Comparison of ENCODE assay signal across 29 mouse cellular contexts in genomic region chr12:26381730-26382129, GRCm38 (mm10). TPM values are rescaled to one million over a fixed set of nuclear protein-coding genes. Genes with fewer than 3 reads are reported as not detected.
DNase-seq lines count a peak whose midpoint lies in the region; ATAC-seq and TF ChIP-seq lines count a peak whose summit lies in the region.
"Had no signal": no experiment of that assay in that cellular context is flagged by ENCODE, and none has a peak within 500 bp of the region (broad histone marks: within the 10 kb centered on the region; RNA-seq: fewer than 3 reads in every experiment).

No protein-coding gene starts in this region.

- no peak; the same call in none of the 2 replicates for TF ChIP-seq EP300 in lung, postnatal 0 days (IDR thresholded peaks at IDR 0.05)

- H3K4me3 ChIP-seq in embryonic facial prominence, embryonic 11.5 days (ENCODE audit: low read depth, low read length), result no peak overlapping the region
- no peak overlapping the region for H3K4me3 ChIP-seq in embryonic facial prominence, embryonic 10.5 days
- no peak overlapping the region for H3K4me3 ChIP-seq in lung, postnatal 0 days (ENCODE audit: low read depth, low read length)
- H3K4me3 ChIP-seq: forebrain, embryonic 10.5 days; forebrain, embryonic 15.5 days; gastrocnemius, adult 2 months; hindbrain, embryonic 12.5 days; intestine, embryonic 15.5 days; liver, embryonic 12.5 days had no signal

- no peak for ATAC-seq in embryonic facial prominence, embryonic 11.5 days (replicated peaks; ENCODE audit: insufficient number of reproducible peaks, low FRiP score, low TSS enrichment, low read depth)
- ATAC-seq in lung, postnatal 0 days, result peak; percentile 27
- ATAC-seq: forebrain, embryonic 15.5 days; hindbrain, postnatal 0 days; intestine, embryonic 15.5 days; liver, embryonic 12.5 days; liver, postnatal 0 days; Patski had no signal

- H3K27me3 ChIP-seq in embryonic facial prominence, embryonic 11.5 days (ENCODE audit: control insufficient read depth, insufficient read depth, low read length), result no peaks in the 10 kb centered on the region
- H3K27me3 ChIP-seq in embryonic facial prominence, embryonic 10.5 days (replicated peaks; ENCODE audit: low read depth, poor library complexity, severe bottlenecking), result no peaks in the 10 kb centered on the region
- H3K27me3 ChIP-seq in lung, postnatal 0 days (replicated peaks; ENCODE audit: insufficient read depth, low read length), result no peaks in the 10 kb centered on the region
- H3K27me3 ChIP-seq: forebrain, embryonic 15.5 days; hindbrain, embryonic 12.5 days; intestine, embryonic 15.5 days; liver, embryonic 12.5 days; Patski had no signal

- H3K9ac ChIP-seq in embryonic facial prominence, embryonic 11.5 days (replicated peaks; ENCODE audit: low read length), result no peak overlapping the region
- no peak overlapping the region for H3K9ac ChIP-seq in lung, postnatal 0 days (replicated peaks; ENCODE audit: low read depth)
- H3K9ac ChIP-seq: forebrain, embryonic 15.5 days; hindbrain, embryonic 12.5 days; intestine, embryonic 15.5 days; liver, embryonic 12.5 days; liver, postnatal 0 days had no signal

- H3K4me1 ChIP-seq in embryonic facial prominence, embryonic 11.5 days (ENCODE audit: control insufficient read depth, insufficient read depth, low read length), result no peaks in the 10 kb centered on the region
- peaks cover 2% of the 10 kb centered on the region; the same call in 1 of the 2 replicates for H3K4me1 ChIP-seq in embryonic facial prominence, embryonic 10.5 days
- peaks cover 9% of the 10 kb centered on the region; the same call in 1 of the 2 replicates for H3K4me1 ChIP-seq in lung, postnatal 0 days (ENCODE audit: insufficient read depth, low read depth, low read length)
- H3K4me1 ChIP-seq: forebrain, embryonic 15.5 days; hindbrain, embryonic 12.5 days; intestine, embryonic 15.5 days; liver, embryonic 12.5 days had no signal

- 47% methylated on average over 8 of the region's 8 CpGs for WGBS in embryonic facial prominence, embryonic 11.5 days
- 80% methylated on average over 8 of the region's 8 CpGs for WGBS in embryonic facial prominence, embryonic 10.5 days
- WGBS in lung, postnatal 0 days, result 45% methylated on average over 8 of the region's 8 CpGs

- no peaks in the 10 kb centered on the region for H3K9me3 ChIP-seq in embryonic facial prominence, embryonic 11.5 days (replicated peaks; ENCODE audit: control insufficient read depth, low read length)
- H3K9me3 ChIP-seq in embryonic facial prominence, embryonic 10.5 days, result no peaks in the 10 kb centered on the region
- no peaks in the 10 kb centered on the region for H3K9me3 ChIP-seq in lung, postnatal 0 days (ENCODE audit: low read length)
- H3K9me3 ChIP-seq: forebrain, embryonic 10.5 days; forebrain, embryonic 15.5 days; hindbrain, embryonic 12.5 days; intestine, embryonic 15.5 days; liver, embryonic 12.5 days had no signal

- no peak overlapping the region for H3K27ac ChIP-seq in embryonic facial prominence, embryonic 11.5 days (replicated peaks; ENCODE audit: low read depth, low read length)
- no peak overlapping the region for H3K27ac ChIP-seq in embryonic facial prominence, embryonic 10.5 days (replicated peaks)
- peak overlapping the region; percentile 51; the same call in 1 of the 2 replicates for H3K27ac ChIP-seq in lung, postnatal 0 days (ENCODE audit: low read length)
- H3K27ac ChIP-seq: forebrain, embryonic 10.5 days; forebrain, embryonic 15.5 days; gastrocnemius, adult 2 months; hindbrain, embryonic 12.5 days; hindbrain, postnatal 0 days; intestine, embryonic 15.5 days; kidney, postnatal 0 days; liver, embryonic 12.5 days had no signal

- H3K4me2 ChIP-seq in embryonic facial prominence, embryonic 11.5 days (ENCODE audit: low read depth, low read length), result no peak overlapping the region
- H3K4me2 ChIP-seq in lung, postnatal 0 days (replicated peaks; ENCODE audit: low read depth, low read length), result no peak overlapping the region
- H3K4me2 ChIP-seq: forebrain, embryonic 15.5 days; heart, embryonic 11.5 days; hindbrain, embryonic 12.5 days; intestine, embryonic 15.5 days; liver, embryonic 12.5 days had no signal

- H3K36me3 ChIP-seq in embryonic facial prominence, embryonic 11.5 days (replicated peaks; ENCODE audit: control insufficient read depth, insufficient read depth, low read depth, low read length), result 0 out of 2 replicates have a peak, but pooled peaks cover 2% of the 10 kb centered on the region
- peaks cover 99% of the 10 kb centered on the region for H3K36me3 ChIP-seq in embryonic facial prominence, embryonic 10.5 days (replicated peaks)
- 0 out of 2 replicates have a peak, but pooled peaks cover 9% of the 10 kb centered on the region for H3K36me3 ChIP-seq in lung, postnatal 0 days (ENCODE audit: insufficient read depth, low read length)
- H3K36me3 ChIP-seq: G1E; liver, embryonic 12.5 days had no signal

- DNase-seq in embryonic facial prominence, embryonic 11.5 days (ENCODE audit: low spot score), result peak; percentile 65
- no peak for DNase-seq in embryonic facial prominence, embryonic 10.5 days (ENCODE audit: low spot score)
- DNase-seq in lung, postnatal 0 days (ENCODE audit: low spot score), result peak; percentile 73
- no peak for DNase-seq in lung, postnatal 14 days
- peak; percentile 13 for DNase-seq in forelimb bud, embryonic 11.5 days (ENCODE audit: low read depth, low spot score)
- DNase-seq in kidney, adult 8-10 months, result no peak
- DNase-seq in thymus, postnatal 25 days, result no peak
- DNase-seq: adrenal gland, postnatal 25 days; cerebellum, adult 18-20 months; cerebellum, postnatal 10 days; gastrocnemius, adult 2 months; gastrocnemius, postnatal 36 days; heart, adult 18-20 months; heart, postnatal 36 days; kidney, adult 2 months; kidney, postnatal 4 days; layer of hippocampus, postnatal 36 days; liver, postnatal 0 days; midbrain, embryonic 14.5 days had no signal

- TF ChIP-seq CTCF in lung, postnatal 0 days (IDR thresholded peaks at IDR 0.05), result no peak

RNA-seq across cellular contexts. Expression of gene Rnf144a, which starts 33.3 kb away (rescaled TPM):
- 31.7 and 32.2 TPM in 2 replicates for polyA plus RNA-seq in embryonic facial prominence, embryonic 11.5 days (2014; fragmentation: Nextera tagmentation; extraction: Ambion mirVana)
- polyA plus RNA-seq in embryonic facial prominence, embryonic 10.5 days (2016; fragmentation: Nextera tagmentation; extraction: Ambion mirVana), result 43.1 and 44.9 TPM in 2 replicates
- polyA plus RNA-seq in lung, postnatal 0 days (2015; fragmentation: Nextera tagmentation; extraction: Ambion mirVana), result 69.6 and 73.7 TPM in 2 replicates
- polyA plus RNA-seq: G1E had no signal

Comparison
In these comparisons a context has a peak if more than half of its experiments do, and no peak if none do; other contexts are left out.
1. DNase-seq: peak in embryonic facial prominence, embryonic 11.5 days (single experiment), lung, postnatal 0 days (single experiment) and forelimb bud, embryonic 11.5 days (single experiment); none in embryonic facial prominence, embryonic 10.5 days (single experiment), lung, postnatal 14 days (single experiment), kidney, adult 8-10 months (0 of 2) and thymus, postnatal 25 days (single experiment).